Mouse (Mus musculus) thymus, adult 18-20 months (tissue): Measurements from ENCODE around the gene Tff1.
A peak's percentile ranks its signal among the peaks of the same experiment; 100 is the strongest.

ENCODE experiments used
- DNase-seq, 2 experiments: peaks; one replicate each; pipeline ENCODE4 v3.0.0; 2022; ENCODE audit warnings: mixed read lengths in 2 of 2

Gene Tff1

DNA sequence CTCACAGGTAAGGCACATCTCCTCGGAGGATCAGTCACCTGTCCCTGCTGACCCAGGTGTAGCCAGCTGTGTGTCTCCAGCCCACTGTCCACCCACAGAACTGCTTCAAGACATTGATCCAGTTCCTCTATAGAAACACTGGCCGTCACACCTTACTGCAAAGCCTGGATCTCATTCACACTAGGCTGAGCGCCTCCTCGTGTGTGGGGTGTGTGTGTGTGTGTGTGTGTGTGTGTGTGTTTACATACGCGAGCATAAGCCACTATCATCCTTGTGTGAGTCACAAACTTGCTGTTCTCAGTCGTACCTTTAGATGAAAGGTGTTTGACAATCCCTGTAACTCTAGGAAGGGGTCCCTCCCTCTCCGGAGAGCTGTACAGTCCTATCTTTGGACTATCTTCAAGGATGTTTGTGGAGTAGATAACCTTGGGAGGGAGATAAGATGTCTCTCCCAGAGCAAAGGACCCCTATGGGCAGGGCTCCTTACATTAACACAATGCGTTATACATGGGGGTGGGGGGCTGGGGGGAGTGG is 12.0 kb downstream of the Tff1 start:
- DNase-seq: no peak

DNA sequence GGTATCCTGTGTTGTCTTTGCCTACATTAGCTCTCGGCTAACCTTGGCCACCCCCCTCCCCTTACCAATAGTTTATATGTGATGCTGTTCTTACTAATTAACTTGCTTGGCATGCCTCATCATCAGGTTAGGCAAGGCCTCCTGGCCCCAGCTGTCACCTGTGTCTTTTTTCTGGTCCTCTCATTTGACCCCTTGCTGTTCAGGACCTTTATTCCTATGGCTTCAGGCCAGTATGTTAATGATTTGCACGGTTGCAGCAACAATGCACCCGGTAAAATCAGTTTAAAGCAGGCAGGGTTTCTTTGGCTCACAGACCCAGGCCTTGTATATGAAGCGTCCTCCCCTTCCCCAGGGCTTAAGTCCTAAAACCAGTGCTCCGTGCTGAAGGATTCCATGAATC is 12.6 kb downstream of the Tff1 start:
- no peak for DNase-seq

- no peak for DNase-seq
Measured at GRCm38 (mm10) chr17:31145998-31146397, 19.1 kb downstream of the Tff1 start.

DNA sequence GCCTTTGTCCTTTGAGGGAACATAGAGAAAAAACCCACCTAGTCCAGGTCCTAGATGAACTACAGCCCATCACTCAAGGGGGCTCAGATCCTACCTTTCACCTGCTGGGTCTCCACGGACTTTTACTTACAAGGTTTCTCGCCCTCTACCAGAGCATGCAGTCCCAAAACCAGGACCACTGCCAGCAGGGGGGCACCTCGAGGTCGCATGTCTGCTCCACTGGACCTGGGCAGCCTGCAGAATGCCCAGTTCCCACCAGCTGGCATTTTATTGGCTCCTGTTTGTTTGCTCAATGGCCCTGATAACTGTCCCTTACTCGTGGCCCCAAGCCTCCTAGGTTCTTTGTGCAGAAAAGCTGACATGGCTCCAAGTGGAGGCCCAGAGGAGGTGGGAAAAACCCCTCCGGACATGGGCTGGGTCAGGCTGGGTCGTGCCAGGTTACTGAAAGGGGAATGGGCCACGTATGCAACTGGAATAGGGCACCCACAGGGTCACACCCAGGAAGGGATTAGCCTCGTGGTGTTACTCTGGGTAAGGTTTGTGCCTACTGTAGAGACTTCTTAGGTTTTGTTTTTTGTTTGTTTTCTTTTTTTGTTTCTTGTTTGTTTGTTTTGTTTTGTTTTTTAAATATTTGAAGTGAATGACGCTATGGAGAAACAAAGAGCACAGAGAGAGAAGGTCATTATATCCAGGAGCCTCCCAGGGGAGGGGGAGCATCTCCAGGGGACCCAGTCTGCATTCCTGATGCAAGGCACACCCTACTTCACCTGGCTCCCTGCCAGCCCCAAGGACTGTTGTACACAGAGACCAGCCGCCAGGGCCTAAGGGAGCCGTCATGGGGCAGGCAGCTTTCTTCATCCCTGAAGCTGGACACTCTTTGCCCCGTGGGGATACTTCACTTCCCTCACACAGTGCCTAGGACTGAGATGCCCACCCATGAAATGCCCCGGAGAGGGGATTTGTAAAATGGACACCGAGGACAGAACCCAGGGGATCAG is 20.7 kb downstream of the Tff1 start, which contains the start of gene Tff2:
Tff2 (minus strand) TSS at position 243 of the 998 bp plus-strand sequence.
- DNase-seq: no peak

GRCm38 (mm10) chr17:31142116-31142515 is 23.0 kb downstream of the Tff1 start:
- no peak for DNase-seq

GRCm38 (mm10) chr17:31138398-31138797 is 26.7 kb downstream of the Tff1 start:
- DNase-seq: peak; percentile 23 to 50

GRCm38 (mm10) chr17:31136821-31137220 is 28.3 kb downstream of the Tff1 start:
- DNase-seq: no peak

GRCm38 (mm10) chr17:31136291-31136690 is 28.8 kb downstream of the Tff1 start:
- DNase-seq: no peak

DNA sequence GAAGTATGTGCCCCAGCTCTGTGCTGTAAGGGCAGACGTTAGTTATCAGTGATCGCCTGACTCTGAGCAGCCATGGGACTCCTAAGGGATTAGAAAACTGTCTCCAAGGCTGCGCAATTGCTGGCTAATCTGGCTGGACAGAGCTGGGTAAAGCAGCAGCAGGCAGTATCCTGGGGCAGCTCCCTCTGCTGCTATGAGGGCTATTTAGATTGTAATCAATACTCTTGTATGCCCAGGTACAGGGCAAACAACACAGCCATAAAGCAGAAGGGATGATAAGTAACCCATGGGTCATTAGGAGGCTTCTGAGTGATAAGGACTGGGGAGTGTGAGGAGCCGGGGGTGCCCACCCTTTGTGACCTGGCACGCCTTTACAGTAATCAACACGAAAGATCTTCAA is 30.2 kb downstream of the Tff1 start:
- no peak for DNase-seq

- no peak for DNase-seq
Measured at GRCm38 (mm10) chr17:31133776-31134175, 31.3 kb downstream of the Tff1 start.

DNA sequence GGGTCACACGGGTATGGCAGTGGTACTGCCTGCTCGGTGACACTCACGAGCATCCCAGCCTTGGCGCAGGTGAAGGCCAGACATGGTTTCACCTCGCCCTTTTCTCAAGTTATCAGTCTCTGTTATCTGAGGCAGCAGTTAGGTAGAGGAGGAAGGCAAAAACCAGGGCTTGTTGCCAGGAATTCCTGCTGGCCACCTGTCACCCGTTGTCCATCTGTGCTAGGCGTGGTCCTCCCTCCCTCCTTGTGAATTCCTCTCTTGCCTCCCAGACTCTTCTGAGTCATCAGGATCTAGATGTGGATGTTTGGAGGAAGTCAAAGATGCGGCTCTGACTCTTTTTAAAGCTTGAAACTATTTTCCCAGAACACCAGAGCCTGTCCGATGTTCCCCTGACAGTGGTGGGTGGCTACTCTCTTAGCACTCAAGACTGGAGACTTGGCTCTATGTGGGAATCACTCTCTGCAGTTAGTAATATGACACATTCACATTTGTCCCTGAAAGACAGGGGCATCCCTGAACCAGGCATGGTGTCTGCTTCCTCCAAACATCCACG is 33.7 kb downstream of the Tff1 start:
- DNase-seq: no peak

DNA sequence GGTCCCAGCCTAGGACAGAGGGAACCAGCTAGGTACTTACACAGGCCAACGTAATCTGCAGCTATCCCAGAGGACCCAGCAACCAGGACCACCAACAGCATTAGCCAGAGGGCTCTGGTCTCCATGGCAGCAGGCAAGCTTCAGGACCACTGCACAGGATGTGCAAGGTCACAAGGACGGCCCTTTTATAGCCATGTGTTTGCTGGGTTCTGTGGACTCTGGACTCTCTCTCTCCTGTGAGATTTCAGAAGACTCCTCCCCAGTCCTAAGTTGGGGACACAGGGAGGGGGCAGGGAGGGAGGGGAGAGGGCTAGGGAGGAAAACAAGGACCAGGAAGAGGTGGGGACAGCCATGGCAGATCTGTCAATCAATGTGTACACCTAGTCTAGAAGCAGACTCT is 35.6 kb downstream of the Tff1 start, which contains the start of gene Tff3:
Tff3 (minus strand) TSS at position 195 of the 400 bp plus-strand sequence.
- no peak for DNase-seq

- DNase-seq: no peak
Measured at GRCm38 (mm10) chr17:31128708-31129318, 36.3 kb downstream of the Tff1 start.

GRCm38 (mm10) chr17:31125548-31126266 is 39.4 kb downstream of the Tff1 start:
- DNase-seq: no peak

GRCm38 (mm10) chr17:31121975-31122374 is 43.1 kb downstream of the Tff1 start:
- DNase-seq: peak; percentile 21 to 41

GRCm38 (mm10) chr17:31119429-31119828 is 45.6 kb downstream of the Tff1 start:
- peak; percentile 56 to 71 for DNase-seq

DNA sequence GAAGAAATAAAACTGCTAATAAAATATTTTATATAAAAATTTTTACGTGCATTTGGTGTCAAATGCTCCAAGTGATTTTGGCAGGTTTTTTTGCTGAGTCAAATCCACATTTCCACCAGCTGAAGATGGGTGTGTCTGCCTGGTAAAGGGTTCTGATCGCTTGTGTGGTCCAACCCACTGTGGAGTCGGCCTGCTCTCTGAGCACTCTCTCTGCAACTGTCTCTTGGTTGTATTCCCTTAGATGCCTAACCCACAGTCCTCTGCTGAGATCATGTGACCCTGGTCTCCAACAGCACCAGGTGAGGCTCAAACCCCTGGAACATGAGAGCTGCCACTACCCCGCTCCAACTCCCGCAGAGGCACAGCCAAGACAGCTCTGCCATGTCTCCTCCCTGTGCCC is 47.1 kb downstream of the Tff1 start:
- DNase-seq: no peak

GRCm38 (mm10) chr17:31116063-31116462 is 49.0 kb downstream of the Tff1 start:
- no peak for DNase-seq

DNA sequence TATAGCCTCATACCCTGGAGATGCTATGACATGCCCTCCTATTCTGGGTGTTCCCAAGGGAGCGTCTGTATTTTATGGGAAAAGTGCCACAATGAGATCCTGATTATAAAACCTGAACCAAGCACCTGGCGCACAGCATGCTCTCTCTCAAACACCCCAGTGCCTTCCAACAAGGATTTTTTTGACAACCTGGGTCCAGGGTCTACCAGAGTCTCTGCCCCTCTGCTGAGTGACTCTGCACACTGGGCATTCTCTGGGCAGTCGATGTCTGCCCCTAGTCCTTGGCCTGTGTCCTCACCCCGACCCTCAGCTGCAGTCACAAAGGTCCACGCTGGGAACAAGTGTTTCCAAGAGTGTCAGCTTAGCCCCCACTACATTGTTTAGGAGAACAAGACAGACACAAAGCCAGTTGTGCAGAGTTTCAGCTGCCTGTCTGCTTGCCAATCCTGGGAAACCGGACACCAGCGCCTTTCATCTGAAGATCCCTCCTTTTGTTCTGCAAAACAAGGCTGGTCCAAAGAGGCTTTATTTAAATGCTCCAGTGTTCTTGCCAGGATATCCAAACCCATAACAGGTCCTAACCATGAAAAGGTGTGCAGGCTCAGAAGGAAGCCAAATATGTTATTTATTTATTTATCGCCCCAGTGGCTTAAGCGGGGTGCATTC is 51.8 kb downstream of the Tff1 start:
- no peak for DNase-seq
